Mouse (Mus musculus) urinary bladder, postnatal 14 days (tissue): Measurements from ENCODE around the gene Ethe1.
"Not testable (repeated sequence)": the region's sequence is repeated elsewhere in the genome, so short reads cannot be mapped to it uniquely, and the experiment has no call there.

ENCODE experiments used
- DNase-seq: peaks from one replicate; pipeline ENCODE4 v3.0.0; 2021; ENCODE audit warnings: low spot score

Gene Ethe1

DNA sequence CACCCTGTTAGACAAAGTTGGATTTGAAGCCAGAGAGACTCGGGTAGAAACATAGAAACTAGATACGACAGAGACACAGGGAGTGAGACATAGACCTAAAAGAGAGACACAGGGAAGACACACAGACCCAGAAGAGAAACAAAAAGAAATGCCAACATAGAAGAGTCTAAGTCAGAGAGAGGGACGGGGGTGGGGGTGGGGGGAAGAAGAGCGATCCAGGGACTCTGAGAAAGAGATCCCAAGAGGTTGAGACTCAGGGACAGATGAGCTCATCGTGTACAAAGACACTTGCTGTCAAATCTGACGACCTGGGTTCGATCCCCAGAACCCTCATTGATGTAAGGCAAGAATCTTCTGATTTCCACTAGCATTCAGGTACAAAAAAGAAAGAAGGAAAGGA lies 24.4 kb downstream of the Ethe1 start:
- no peak for DNase-seq

DNA sequence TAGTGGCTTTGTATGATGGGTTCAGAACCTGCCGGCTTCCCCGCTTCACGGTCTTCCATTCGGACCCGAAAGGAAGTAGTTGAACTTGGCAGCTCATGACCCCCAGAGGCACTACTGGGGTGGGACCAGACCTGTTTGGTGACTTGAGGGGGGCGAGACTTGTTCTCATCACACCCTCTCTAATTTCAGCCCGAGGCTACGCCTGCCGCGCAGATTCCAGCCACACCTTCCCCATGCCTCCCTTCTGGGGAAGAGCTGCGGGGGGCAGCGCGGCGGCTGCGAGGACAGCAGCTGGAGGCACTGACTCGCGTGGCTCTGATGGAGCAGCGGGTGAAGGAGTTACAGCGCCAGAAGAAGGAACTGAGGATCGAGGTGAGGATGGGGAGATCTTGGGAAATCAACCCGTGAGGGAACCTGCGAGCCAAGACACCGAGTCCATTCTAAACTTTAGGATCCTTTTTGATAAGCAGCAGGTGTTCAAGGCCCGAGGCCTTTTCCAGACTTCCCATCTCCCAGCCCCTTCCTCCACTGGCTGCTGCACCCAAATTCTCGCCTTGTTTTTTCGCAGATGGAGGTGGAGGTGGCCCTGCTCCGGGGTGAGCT lies 25.1 kb downstream of the Ethe1 start:
- DNase-seq = no peak

DNA sequence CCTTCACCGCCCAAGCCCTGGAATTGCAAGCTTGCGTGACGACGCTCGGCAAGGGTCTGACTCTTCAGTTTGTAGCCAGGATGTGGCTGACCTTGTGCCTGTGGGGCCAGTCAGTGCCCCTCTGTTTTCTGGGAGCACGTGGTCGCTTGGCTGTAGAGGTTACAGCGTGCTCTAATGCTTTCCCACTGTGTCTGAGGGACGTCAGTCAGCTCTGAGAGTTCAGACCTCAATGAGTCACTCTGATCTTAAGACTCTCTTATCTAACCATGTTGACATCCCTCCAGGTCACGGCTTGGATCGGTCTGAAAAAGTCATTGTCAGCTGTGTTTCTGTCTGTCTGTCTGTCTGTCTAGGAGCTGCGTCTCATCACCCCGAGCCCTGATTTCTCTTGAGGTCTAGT lies 27.5 kb downstream of the Ethe1 start:
- no peak for DNase-seq

DNA sequence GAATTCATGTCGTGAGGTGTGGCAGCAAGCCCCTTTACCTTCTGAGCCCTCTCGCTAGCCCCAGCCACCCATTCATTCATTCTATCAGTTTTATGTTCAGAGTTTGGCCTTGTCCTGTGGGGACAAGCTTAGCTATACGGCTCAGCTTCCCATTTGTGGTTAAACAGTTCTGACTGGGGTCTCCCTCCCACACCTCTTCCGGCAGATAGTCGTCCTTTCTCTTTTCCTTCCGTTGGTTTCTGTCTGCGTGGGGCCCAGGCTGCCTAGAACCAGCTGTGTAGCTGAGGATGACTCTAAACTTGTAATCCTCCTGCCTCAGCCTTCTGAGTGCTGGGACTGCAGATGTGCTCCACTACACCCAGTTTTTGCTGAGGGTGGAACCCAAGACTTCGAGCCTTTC lies 30.4 kb downstream of the Ethe1 start:
- DNase-seq = no peak

DNA sequence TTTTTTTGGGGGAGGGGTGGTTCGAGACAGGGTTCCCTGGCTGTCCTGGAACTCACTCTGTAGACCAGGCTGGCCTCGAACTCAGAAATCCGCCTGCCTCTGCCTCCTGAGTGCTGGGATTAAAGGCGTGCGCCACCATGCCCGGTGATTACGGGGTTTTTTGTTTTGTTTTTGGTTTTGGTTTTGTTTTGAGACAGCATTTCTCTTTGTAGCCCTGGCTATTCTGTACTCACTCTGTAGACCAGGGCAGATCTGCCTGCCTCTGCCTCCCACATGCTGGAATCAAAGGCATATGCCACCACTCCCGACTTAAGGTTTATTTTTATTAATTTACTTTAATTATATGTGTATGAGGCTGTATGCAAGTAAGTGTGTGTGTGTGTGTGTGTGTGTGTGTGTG lies 31.0 kb downstream of the Ethe1 start:
- not testable (repeated sequence) for DNase-seq

DNA sequence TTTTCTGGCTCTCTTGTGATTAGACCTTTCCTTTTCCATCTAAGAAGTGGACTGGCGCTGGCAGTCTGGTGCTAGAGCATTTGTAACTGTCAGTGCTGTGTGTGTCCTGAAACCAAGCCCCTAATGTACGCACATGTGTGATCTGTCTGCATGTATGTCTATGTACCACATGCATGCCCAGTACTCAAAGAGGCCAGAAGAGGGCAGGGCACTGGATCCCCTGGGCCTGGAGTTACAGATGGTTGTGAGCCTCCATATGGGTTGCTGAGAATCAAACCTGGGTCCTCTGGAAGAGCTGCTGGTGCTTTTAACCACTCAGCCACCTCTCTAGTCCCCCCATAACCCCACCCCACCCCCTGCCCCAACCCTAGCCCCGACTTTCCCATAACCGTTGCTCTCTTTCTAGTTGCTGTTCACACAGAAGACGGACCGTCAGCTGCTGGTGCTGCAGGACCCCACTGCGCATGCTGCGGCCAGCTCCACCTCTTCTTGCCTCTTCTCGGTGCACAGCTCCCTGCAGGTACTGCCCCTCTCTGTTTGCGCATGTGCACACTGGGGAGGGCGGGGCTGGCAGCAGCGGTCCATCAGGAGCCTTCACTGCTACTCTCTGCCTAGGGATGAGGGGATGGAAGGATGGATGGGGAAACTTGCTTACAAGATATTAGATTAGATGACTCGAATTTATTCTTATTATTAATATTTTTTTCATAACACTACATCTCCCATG lies 32.5 kb downstream of the Ethe1 start:
- no peak for DNase-seq

DNA sequence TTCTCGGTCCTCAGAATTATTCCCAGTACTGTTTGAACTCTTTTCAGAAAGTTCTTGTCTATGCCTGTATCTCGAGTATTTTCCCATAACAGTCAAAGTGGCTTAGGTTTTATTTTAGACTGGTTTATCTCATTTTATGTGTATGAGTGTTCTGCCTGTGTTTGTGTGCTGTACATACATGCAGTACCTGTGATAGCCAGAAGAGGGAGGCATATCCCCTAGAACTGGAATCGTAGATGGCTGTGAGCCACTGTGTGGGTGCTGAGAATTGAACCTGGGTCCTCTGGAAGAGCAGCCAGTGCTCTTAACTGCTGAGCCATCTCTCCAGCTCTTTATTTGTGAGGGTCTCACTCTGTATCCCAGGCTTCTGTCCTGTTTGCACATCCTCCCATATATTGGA lies 33.9 kb downstream of the Ethe1 start:
- no peak for DNase-seq

DNA sequence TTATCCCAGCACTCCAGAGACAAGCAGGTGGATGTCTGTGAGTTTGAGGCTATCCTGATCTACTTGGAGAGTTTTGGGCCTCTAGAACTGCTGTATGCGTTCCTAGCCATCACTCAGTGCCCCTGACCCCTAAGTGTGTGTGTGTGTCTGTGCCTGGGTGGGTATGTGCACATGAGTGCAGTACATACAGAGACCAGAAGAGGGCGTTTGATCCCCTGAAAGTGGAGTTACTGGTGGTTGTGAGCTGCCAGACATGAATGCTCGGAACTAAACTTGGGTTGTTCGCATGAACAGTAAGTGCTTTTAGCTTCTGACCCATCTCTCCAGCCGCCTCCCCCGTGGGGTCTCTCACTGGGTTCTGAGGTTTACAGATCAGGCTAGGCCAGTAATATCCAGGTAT lies 35.6 kb downstream of the Ethe1 start:
- DNase-seq = no peak

DNA sequence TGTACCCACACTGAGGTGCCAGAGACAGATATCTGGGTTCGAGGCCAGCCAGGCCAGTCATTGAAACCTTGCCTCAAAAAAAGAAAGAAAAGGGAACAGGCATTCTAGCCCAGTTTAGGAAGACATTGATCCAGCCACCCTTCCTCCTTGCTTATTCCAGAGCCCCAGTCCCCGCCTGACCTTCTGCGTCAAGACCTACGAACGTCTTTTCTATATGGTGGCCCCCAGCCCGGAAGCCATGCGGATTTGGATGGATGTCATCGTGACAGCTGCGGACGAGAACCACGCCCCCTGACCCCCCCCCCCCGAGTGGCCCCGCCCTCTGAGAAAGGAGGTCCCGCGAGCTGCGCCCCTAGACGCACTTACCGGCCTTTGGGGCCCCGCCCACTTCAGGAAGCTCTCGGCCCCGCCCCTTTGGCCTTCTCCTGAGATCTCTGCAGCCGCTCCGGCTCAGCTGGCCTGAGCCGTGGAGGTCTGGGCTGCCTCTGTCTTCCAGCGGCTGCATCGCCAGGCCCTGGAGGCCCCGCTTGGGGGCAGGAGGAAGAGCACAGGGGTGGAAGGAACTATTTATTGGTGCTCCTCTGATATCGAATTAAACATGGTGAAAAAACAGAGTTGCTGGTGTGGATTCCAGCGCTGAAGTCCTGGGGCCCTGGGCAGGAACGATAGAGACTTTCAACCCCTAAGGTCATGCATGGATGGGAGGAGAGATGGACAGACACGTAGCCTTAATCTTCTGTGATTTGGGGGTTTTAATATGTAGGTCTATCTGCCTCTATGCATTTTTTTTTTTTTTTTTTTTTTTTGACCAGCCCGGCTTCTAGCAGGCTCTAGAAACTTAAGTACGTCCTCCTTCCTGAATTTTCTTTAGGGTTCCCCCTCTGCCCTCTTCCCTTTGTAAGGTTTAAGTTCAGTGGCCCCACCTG lies 41.6 kb downstream of the Ethe1 start:
- peak; percentile 91 for DNase-seq

DNA sequence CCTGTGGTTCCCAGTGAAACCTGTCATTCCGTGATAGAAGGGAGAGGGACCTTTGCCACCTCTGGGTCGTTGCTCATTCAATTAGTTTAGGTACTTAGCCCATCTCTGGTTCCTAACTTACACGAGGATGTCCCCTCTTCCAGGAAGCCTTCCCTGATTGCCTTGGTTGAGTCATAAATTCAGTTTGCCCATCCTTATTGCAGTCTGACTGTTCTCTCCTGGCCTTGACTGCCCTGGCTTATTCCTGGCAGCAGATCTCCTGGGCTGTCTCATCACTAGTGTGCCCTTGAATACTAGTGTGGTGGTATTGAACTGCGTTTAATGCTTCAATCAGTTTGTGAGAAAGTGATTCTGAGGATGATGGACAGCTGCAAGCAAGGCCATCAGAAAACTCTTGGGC lies 42.3 kb downstream of the Ethe1 start:
- DNase-seq = no peak

DNA sequence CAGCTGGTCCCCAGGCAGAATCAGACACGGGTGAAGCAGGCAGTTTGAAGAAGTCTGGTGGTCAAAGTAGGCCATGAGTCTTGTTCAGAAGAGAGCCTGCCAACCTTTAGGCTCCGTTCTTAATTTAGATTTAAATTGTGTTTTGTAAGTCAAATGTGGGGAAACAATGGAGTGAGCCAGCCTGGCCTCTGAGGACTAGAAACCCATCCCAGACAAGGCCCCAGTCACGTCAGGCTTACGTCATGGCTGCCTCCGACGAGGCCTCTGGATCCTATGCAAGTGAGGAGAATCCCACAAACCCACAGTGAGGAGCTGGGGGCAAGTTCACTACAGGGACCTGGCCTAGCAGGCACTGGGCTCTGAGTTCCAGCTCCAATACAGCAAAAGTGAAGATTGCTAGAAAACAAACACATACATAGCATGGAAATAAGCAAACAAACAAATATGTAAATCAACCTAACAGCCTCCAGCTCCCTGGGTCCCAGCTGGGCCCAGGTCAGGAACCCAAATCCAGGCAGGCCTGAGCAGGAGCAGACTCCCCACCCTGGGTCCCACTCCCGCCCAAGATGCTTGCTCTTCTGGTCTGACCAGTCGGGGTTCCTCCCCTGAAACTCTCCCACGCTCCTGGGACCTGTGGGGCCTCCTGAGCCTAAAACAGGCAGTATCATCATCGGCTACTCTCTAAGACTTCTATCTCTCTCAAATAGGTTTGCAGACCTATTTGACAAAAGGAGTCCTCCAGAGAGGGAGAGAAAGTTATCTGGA lies 43.0 kb downstream of the Ethe1 start:
- DNase-seq = peak; percentile 74

DNA sequence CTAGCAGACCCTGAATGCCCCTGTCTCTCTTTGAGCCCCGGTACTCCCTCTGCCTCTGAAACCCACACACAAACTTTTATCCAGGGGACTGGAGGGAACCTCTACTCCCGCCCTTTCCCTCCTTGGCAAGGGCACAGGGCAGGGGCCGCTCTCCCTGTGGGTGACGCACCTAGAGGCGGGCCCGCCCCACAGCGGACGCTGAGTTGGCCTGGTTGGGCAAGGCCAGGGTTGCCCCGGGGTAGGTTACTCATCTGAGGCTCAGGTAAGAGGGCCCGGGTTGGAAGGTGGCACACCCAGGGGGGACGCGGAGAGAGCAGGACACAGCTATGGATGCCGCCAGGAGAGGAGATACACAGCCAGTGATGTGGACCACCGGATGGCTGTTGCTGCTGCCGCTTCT lies 48.9 kb downstream of the Ethe1 start, which contains the start of gene Lypd3:
Lypd3 (plus strand) TSS at position 287 of the 400 bp plus-strand sequence.
- peak; percentile 58 for DNase-seq

DNA sequence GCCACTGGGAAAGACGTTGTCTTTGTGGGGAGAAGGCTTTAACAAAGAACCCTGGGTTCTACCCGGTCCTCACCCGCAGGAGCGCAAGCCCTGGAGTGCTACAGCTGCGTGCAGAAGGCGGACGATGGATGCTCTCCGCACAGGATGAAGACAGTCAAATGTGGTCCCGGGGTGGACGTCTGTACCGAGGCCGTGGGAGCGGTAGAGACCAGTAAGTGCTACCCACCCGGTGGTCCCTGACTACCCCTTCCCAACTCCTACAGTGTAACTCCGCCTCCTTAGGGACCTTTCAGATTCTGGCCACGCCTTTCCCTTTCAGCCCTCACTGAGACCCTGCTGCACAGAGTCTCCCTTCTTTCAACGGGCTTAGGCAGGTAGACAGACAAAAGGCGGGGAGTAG lies 49.7 kb downstream of the Ethe1 start:
- DNase-seq = no peak

DNA sequence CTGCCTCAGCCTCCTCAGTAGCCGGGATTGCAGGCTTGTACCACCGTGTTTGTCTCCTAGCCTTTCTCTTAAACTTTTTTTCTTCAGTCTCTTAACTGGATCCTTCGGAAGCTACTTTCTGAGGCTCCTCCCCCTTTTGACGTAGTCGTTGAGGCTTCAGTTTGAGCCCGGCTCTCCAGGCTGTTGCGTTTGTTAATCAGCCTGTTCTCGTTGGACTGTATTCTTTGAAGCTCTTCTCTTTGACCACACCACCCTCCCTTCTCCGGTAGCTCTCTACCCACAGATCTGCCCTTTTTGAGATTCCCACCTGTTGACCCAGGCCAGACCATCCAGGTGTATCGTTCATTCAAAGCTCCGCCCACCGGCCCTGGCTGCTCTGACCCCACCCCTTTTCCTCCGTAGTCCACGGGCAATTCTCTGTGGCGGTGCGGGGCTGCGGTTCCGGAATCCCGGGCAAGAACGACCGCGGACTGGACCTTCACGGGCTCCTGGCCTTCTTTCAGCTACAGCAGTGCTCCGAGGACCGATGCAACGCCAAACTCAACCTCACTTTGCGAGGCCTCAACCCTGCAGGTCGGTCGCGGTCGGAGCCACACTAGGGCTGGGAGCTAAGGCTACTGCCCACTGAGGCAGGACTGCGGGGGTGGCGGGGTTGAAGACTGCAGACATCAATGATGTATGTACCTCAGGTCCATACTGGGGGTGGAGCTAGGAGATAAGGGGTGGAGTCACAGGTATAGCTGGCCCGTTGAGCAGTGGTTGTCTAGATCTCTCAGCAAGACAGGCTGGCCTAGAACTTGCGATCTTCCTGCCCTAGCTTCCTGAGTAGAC lies 50.9 kb downstream of the Ethe1 start:
- peak; percentile 44 for DNase-seq

DNA sequence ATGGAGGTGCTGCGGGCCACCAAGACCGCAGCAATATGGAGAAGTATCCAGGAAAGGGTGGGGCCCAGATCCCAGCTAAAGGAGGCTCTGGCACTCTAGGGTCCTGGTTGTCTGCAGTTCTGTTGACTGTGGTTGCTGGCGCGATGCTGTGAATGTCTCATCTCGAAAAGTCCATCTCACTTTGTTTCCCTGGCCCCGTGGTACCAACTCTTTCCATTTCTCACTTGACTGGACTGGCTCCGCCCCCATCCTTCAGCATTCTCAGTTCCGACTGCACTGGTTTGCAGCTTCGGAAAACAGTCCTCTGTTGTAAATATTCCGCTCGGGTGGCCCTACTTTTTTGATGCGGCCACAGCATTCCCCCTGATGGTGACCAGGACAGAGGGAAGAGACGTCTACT lies 53.1 kb downstream of the Ethe1 start:
- DNase-seq = no peak

DNA sequence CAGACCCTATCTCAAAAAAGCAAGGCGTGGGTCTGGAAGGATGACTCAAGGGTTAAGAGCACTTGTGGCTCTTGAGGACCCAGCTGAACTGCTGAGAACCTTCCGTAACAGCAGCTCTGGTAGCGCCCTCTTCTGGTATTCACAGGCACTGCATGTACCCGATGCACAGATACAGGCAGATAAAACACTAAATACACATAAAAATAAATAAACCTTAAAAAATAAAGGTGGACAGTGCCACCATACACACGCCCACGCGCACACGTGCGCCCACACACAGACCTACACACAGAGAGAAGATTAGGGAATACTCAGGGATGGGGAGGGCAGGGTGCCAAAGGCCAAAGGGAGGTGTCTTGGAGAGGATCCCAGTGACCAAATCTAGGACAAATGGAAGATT lies 55.1 kb downstream of the Ethe1 start:
- DNase-seq = peak; percentile 57

DNA sequence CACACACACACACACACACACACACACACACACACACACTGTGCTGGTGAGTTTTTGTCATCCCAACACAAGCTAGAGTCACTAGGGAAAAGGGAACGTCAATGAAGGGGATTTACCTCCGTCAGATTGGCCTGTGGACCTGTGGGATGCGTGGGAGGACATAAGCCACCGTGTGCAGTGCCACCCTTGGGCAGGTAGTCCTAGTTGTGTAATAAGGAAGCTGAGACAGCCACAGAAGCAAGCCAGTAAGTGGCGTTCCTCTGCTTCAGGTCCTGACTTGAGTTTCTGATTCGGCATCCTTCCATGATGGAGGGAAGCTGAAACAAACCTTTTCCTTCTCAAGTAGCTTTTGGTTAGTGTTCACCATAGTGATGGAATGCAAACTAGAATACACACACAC lies 57.1 kb downstream of the Ethe1 start:
- no peak for DNase-seq

DNA sequence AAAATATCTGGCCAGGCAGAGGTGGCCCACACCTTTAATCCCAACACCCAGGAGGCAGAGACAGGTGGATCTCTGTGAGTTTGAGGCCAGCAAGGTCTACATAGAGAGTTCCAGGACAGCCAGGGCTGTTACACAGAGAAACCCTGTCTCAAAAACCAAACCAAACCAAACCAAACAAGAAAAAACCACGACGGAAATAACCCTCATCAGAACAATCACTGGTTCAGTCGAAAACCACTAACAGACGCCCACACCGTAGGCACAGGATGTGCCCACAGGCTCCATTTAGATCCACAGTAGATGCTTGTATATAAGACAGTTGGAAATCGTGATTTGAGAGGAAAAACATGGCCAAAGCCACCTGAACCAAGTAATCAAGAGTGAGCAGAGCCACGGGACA lies 57.7 kb downstream of the Ethe1 start:
- DNase-seq = no peak

DNA sequence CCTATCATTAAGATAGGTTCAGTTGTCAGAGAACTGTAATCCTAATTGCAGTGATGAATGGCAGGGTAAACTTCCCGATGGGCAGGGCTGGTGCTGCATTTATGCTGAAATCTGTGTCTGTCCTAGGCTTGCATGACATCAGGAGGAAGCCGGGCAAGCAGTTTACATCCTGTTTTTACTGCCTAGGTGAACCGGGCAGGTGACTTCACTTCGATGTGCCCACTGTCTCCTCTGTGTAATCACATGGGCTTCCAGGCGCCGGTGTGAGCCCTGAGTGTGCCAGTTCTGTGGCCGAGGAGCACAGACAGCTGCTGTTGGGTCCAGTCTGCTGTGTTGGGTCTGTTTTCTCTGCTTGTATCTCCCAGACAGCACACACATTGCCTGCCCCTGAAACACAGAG lies 59.1 kb downstream of the Ethe1 start:
- peak; percentile 12 for DNase-seq

DNA sequence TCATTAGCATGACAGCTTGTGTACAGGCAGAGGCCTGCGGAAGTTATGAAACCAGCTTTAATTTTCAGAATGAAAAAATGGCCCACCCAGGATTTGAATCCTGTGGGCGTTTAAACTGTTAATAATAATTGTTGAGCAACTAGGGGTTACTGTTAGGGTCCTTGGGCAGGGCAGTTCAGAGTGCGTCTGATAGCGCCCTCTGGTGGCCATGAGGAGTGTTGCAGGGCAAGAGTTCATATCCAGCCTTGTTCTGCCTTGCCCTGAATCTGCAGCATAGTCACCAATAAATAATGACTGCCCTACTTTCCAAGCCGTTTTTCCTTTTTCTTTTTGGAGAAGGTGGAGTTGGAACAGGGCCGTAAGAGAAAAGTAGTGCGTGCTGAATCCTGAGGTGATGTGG lies 66.3 kb downstream of the Ethe1 start:
- peak; percentile 58 for DNase-seq
